Mouse (Mus musculus): ENCODE data around the gene 1700057G04Rik. TPM values are rescaled to one million over a fixed set of nuclear protein-coding genes. Genes with fewer than 3 reads are reported as not detected.

The 1700057G04Rik gene
- not detected for polyA plus RNA-seq (2017; shearing (Covaris generic))

DNA sequence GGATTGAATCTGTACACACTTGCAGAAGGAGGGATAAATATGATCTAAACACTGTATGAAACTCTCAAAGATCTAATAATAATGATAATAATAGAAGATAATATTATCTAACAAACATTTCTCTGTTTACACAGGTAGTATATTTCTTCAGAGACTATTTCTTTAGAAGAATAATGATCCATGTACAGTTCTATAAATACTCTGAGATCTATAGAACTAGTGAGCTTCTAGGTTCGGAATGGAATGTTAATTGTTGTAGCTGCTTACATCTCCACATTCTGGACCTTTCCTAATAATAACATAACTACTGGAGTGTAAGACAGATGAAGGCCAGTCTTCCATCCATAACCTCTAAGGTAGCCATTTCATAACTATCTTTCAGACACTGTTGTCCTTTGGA, at the start of gene 1700057G04Rik:
1700057G04Rik (plus strand) TSS at position 301 of the 400 bp plus-strand sequence.

GRCm38 (mm10) chr9:92275486-92276207, 33.5 kb upstream of the 1700057G04Rik start, which contains the start of gene Plscr2:
Plscr2 (plus strand) TSS chr9:92275602.

Other genes with a start within 250 kb of the 1700057G04Rik start
- gene Plscr5, start 116.4 kb upstream of the 1700057G04Rik start, polyA plus RNA-seq (2017; shearing (Covaris generic)) = not detected
- gene Plscr1, start 59.6 kb upstream of the 1700057G04Rik start, polyA plus RNA-seq (2017; shearing (Covaris generic)) = 80.2 TPM
- not detected for gene Plscr2, start 33.8 kb upstream of the 1700057G04Rik start, polyA plus RNA-seq (2017; shearing (Covaris generic))
- gene Plscr4, start 148.0 kb downstream of the 1700057G04Rik start, polyA plus RNA-seq (2017; shearing (Covaris generic)) = 0.56 TPM
- gene Plod2, start 232.8 kb downstream of the 1700057G04Rik start, polyA plus RNA-seq (2017; shearing (Covaris generic)) = 1.4 TPM